ENCODE assay signal across 16 mouse cellular contexts in the genomic region with DNA sequence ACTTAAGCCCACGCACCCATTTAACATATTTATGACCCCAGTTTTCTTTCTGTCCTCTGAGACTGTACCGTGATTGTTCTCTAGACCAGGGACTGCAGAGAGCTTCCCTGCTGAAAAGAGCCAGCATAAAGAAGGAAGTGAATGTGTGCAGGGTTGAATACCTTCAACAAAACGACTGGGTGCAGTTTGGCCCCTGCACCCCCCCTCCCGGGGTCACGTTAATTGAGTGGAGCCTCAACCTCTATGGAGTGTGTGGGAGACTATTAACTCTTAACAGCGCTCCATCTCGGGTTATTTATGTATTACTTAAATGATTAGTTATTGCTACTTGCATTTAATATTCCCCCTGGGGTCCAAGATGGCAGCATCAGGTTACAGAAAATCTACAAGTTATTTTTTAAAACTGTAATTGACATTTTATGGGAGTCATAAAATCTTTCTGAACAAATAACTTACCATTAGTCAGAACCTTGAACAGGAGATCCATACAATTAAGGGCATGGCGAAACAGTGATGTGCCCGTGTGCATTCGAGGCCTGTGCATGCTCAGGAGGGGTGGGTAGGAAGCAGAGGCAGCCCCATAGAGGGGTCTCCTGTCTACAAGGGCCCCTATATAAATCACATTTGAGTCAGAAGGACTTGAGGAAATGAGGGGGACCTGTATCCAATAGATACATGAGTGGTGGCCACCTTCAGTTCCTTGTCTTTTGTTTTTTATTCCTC. TPM values are rescaled to one million over a fixed set of nuclear protein-coding genes. Genes with fewer than 3 reads are reported as not detected.
DNase-seq lines count a peak whose midpoint lies in the region; ATAC-seq and TF ChIP-seq lines count a peak whose summit lies in the region.
"Had no signal": no experiment of that assay in that cellular context is flagged by ENCODE, and none has a peak within 500 bp of the region (broad histone marks: within the 10 kb centered on the region; RNA-seq: fewer than 3 reads in every experiment).

No protein-coding gene starts in this region.

- H3K4me1 ChIP-seq in hindbrain, embryonic 10.5 days (replicated peaks), result peaks cover 28% of the 10 kb centered on the region
- H3K4me1 ChIP-seq in hindbrain, postnatal 0 days (ENCODE audit: insufficient read depth, low read length), result no peaks in the 10 kb centered on the region
- peaks cover 32% of the 10 kb centered on the region for H3K4me1 ChIP-seq in neural tube, embryonic 12.5 days
- H3K4me1 ChIP-seq in neural tube, embryonic 15.5 days, result peaks cover 7% of the 10 kb centered on the region; the same call in 1 of the 2 replicates
- no peaks in the 10 kb centered on the region for H3K4me1 ChIP-seq in hindbrain, embryonic 15.5 days (replicated peaks)

- H3K9ac ChIP-seq in hindbrain, postnatal 0 days (replicated peaks; ENCODE audit: low read length), result no peak overlapping the region
- H3K9ac ChIP-seq in neural tube, embryonic 12.5 days, result no peak overlapping the region
- H3K9ac ChIP-seq in neural tube, embryonic 15.5 days (replicated peaks), result no peak overlapping the region
- no peak overlapping the region for H3K9ac ChIP-seq in hindbrain, embryonic 15.5 days

- peak overlapping the region; percentile 77; the same call in 1 of the 2 replicates for H3K27ac ChIP-seq in hindbrain, embryonic 10.5 days
- H3K27ac ChIP-seq in hindbrain, postnatal 0 days, result no peak overlapping the region
- H3K27ac ChIP-seq in neural tube, embryonic 12.5 days, result no peak overlapping the region; the same call in 1 of the 2 replicates
- no peak overlapping the region for H3K27ac ChIP-seq in neural tube, embryonic 15.5 days (replicated peaks)
- no peak overlapping the region for H3K27ac ChIP-seq in hindbrain, embryonic 15.5 days (replicated peaks)
- no peak overlapping the region for H3K27ac ChIP-seq in gastrocnemius, adult 2 months

- no peaks in the 10 kb centered on the region for H3K36me3 ChIP-seq in hindbrain, embryonic 10.5 days
- no peaks in the 10 kb centered on the region for H3K36me3 ChIP-seq in hindbrain, postnatal 0 days (ENCODE audit: insufficient read depth, low read length)
- H3K36me3 ChIP-seq in neural tube, embryonic 12.5 days, result no peaks in the 10 kb centered on the region
- no peaks in the 10 kb centered on the region for H3K36me3 ChIP-seq in neural tube, embryonic 15.5 days
- H3K36me3 ChIP-seq in hindbrain, embryonic 15.5 days, result no peaks in the 10 kb centered on the region

- no peak for TF ChIP-seq CTCF in hindbrain, postnatal 0 days (IDR thresholded peaks at IDR 0.05; ENCODE audit: low read depth)
- TF ChIP-seq CTCF in gastrocnemius, adult 2 months (IDR thresholded peaks at IDR 0.05), result no peak

- 40% methylated on average over 10 of the region's 10 CpGs for WGBS in hindbrain, embryonic 10.5 days
- WGBS in hindbrain, postnatal 0 days, result 38% methylated on average over 10 of the region's 10 CpGs
- 9% methylated on average over 10 of the region's 10 CpGs for WGBS in neural tube, embryonic 12.5 days
- WGBS in neural tube, embryonic 15.5 days, result 8% methylated on average over 10 of the region's 10 CpGs
- 26% methylated on average over 10 of the region's 10 CpGs for WGBS in hindbrain, embryonic 15.5 days

- H3K9me3 ChIP-seq in hindbrain, embryonic 10.5 days, result no peaks in the 10 kb centered on the region
- H3K9me3 ChIP-seq in hindbrain, postnatal 0 days (ENCODE audit: low read length), result no peaks in the 10 kb centered on the region
- H3K9me3 ChIP-seq in neural tube, embryonic 12.5 days, result 0 out of 2 replicates have a peak, but pooled peaks cover 4% of the 10 kb centered on the region
- H3K9me3 ChIP-seq in neural tube, embryonic 15.5 days (replicated peaks), result no peaks in the 10 kb centered on the region
- no peaks in the 10 kb centered on the region for H3K9me3 ChIP-seq in hindbrain, embryonic 15.5 days

- no peak overlapping the region for H3K4me3 ChIP-seq in hindbrain, embryonic 10.5 days
- H3K4me3 ChIP-seq in hindbrain, postnatal 0 days (ENCODE audit: low read length), result no peak overlapping the region
- H3K4me3 ChIP-seq in neural tube, embryonic 12.5 days, result no peak overlapping the region
- no peak overlapping the region for H3K4me3 ChIP-seq in neural tube, embryonic 15.5 days (replicated peaks)
- H3K4me3 ChIP-seq in hindbrain, embryonic 15.5 days, result no peak overlapping the region
- H3K4me3 ChIP-seq in gastrocnemius, adult 2 months, result no peak overlapping the region

- no peak for ATAC-seq in hindbrain, postnatal 0 days
- peak; percentile 91 for ATAC-seq in neural tube, embryonic 12.5 days (ENCODE audit: low FRiP score, low read depth)
- no peak for ATAC-seq in neural tube, embryonic 15.5 days (ENCODE audit: low FRiP score)
- ATAC-seq in hindbrain, embryonic 15.5 days (ENCODE audit: low FRiP score, low read depth), result peak; percentile 38; the same call in 1 of the 2 replicates
- no peak for ATAC-seq in CD4-positive, CD25-positive, alpha-beta regulatory T cell, adult 4 months
- ATAC-seq: inflammation-experienced regulatory T-cells, adult 6 months had no signal

- no peak overlapping the region for H3K4me2 ChIP-seq in hindbrain, postnatal 0 days (ENCODE audit: low read depth, low read length)
- peak overlapping the region; percentile 24; the same call in 1 of the 2 replicates for H3K4me2 ChIP-seq in neural tube, embryonic 12.5 days (replicated peaks)
- H3K4me2 ChIP-seq in neural tube, embryonic 15.5 days, result no peak overlapping the region
- H3K4me2 ChIP-seq in hindbrain, embryonic 15.5 days, result no peak overlapping the region

- intact Hi-C loops in gastrocnemius, adult 2 months (cut with DNase I), result no loop called here

- DNase-seq in hindbrain, embryonic 10.5 days (ENCODE audit: low spot score), result no peak
- DNase-seq in hindbrain, postnatal 0 days (ENCODE audit: low spot score), result no peak
- no peak for DNase-seq in gastrocnemius, adult 2 months
- DNase-seq in gastrocnemius, adult 8-10 months (ENCODE audit: low spot score in 2 of 2), result no peak
- DNase-seq: adrenal gland, postnatal 10 days; B cell, adult 2 months; cerebellum, adult 9-10 months; gastrocnemius, postnatal 36 days; kidney, postnatal 25 days; liver had no signal

- peaks cover 29% of the 10 kb centered on the region; the same call in 1 of the 2 replicates for H3K27me3 ChIP-seq in hindbrain, embryonic 10.5 days (ENCODE audit: insufficient read depth, poor library complexity, severe bottlenecking)
- no peaks in the 10 kb centered on the region for H3K27me3 ChIP-seq in hindbrain, postnatal 0 days (ENCODE audit: insufficient read depth, low read length)
- peaks cover 2% of the 10 kb centered on the region; the same call in 1 of the 2 replicates for H3K27me3 ChIP-seq in neural tube, embryonic 12.5 days (replicated peaks)
- no peaks in the 10 kb centered on the region; the same call in 1 of the 2 replicates for H3K27me3 ChIP-seq in neural tube, embryonic 15.5 days (replicated peaks)
- no peaks in the 10 kb centered on the region for H3K27me3 ChIP-seq in hindbrain, embryonic 15.5 days

RNA-seq across cellular contexts. Expression of a gene that starts 43.3 kb away (rescaled TPM):
- polyA plus RNA-seq in hindbrain, embryonic 10.5 days (2016; fragmentation: Nextera tagmentation; extraction: Ambion mirVana), result 78.7 and 97.1 TPM in 2 replicates
- total RNA-seq in hindbrain, postnatal 0 days (2014; rRNA removed), result 60.3 and 81.2 TPM in 2 replicates
- 16.5 and 17.3 TPM in 2 replicates for polyA plus RNA-seq in hindbrain, postnatal 0 days (2015; fragmentation: Nextera tagmentation; extraction: Ambion mirVana)
- polyA plus RNA-seq in neural tube, embryonic 12.5 days (2016; fragmentation: Nextera tagmentation; extraction: Ambion mirVana), result 153 and 168 TPM in 2 replicates
- 16.2 and 26.7 TPM in 2 replicates for polyA plus RNA-seq in neural tube, embryonic 15.5 days (2015; fragmentation: Nextera tagmentation; extraction: Ambion mirVana)
- polyA plus RNA-seq in hindbrain, embryonic 15.5 days (2015; fragmentation: Nextera tagmentation; extraction: Ambion mirVana), result 24.8 and 28.7 TPM in 2 replicates
- total RNA-seq in gastrocnemius, adult 2 months (2021), result 10 to 100 TPM; 11.2 to 18.6 TPM
- polyA plus RNA-seq in CD4-positive, CD25-positive, alpha-beta regulatory T cell, adult 4 months (2017; shearing (Covaris generic)), result not detected
- total RNA-seq in gastrocnemius, adult 8-10 months (2022), result 10 to 100 TPM in 2 of 4 experiments, 1 to 10 TPM in 2; 6.8 to 11.9 (median 10.3) TPM
- total RNA-seq: neutrophil, adult 5-6 weeks had no signal
- polyA plus RNA-seq: inflammation-experienced regulatory T-cells, adult 6 months had no signal

Comparison
In these comparisons a context has a peak if more than half of its experiments do, and no peak if none do; other contexts are left out.
1. ATAC-seq: peak in neural tube, embryonic 12.5 days (single experiment) and hindbrain, embryonic 15.5 days (single experiment); none in hindbrain, postnatal 0 days (single experiment), neural tube, embryonic 15.5 days (single experiment) and CD4-positive, CD25-positive, alpha-beta regulatory T cell, adult 4 months (single experiment).
2. RNA of a gene that starts 43.3 kb away (polyA plus RNA-seq): 153 to 168 TPM in neural tube, embryonic 12.5 days, 78.7 to 97.1 TPM in hindbrain, embryonic 10.5 days, 24.8 to 28.7 TPM in hindbrain, embryonic 15.5 days, 16.5 to 17.3 TPM in hindbrain, postnatal 0 days and 16.2 to 26.7 TPM in neural tube, embryonic 15.5 days; not detected in CD4-positive, CD25-positive, alpha-beta regulatory T cell, adult 4 months; every median in the first group is over 10 times any median in the second.